Mouse (Mus musculus): Measurements from ENCODE around the gene Trabd2b.
A peak's percentile ranks its signal among the peaks of the same experiment; 100 is the strongest.

The Trabd2b gene

DNA sequence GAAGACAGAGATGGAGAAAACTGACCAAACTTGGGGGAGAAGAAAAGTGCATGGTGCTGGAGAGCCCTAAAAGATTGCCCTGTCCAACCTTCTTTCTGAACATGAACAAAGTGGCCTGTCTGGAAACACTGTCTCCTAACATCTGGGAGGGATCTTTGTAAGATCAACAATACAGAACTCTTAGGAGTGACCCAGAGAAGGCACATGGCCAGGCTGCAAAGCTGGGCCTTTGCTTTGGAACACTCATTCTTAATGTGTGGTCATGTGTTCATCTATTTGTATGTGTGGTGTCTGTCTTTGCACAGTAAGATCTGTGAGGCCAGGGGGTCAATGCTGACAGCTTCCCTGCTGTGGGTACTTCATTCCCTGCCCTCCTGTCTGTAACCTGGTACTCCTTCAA, 16.9 kb upstream of the Trabd2b start:
- DNase-seq (ENCODE audit: extremely low read depth, insufficient read length, low spot score) = no peak

DNA sequence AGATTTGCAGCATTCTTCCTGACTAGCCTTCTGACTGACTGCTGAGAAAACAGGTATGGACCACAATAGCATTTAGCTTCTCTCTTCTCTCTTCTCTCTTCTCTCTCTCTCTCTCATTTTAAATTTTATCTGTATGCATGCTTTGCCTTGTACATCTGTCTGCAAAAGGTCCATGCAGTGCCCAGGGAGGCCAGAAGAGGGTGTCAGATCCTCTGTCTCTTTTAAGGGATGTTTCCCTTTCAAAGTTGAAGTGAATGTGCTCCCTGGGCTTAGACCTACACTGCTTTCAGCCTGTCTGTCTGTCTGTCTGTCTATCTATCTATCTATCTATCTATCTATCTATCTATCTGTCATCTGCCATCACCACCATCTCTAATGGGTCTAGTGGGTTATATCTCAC, 8.9 kb upstream of the Trabd2b start:
- no peak for DNase-seq (ENCODE audit: extremely low read depth, insufficient read length, low spot score)

GRCm38 (mm10) chr4:114399821-114400220, 6.7 kb upstream of the Trabd2b start:
- DNase-seq (ENCODE audit: extremely low read depth, insufficient read length, low spot score) = no peak

DNA sequence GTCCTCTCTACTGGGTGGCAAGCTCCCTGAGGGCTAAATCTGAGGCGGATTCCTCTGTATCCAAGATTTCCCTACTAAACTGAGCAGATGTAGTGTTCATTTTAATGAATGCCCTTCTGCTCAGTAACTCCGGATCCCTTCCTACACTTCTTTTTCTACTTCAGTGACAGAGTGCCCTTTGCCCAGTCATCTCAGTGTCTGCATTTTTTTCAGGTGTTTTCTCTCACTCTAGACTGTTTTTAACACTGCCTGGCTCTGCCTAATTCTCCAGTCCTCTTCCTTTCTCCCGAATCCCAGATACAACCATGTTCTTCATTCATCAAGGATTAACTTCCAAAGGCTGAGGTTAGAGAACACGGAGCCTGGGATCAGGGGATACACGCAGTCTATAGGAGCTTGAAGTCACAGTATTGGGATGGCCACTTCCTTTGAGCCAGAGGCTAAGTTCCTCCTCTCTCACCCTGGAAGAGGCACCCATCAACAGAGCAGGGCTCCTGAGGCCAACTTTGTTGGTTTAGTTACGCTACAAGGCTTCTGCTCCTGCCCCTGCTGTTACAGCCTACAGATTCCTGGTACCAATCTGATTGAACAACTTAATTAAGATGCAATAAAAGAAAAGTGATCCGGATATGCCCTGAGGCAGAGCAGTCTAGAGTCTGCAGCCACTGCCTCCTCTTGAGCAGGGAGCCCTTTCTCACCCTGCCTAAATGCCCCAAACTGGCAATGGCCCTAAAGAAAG, 4.4 kb upstream of the Trabd2b start:
- no peak for DNase-seq (ENCODE audit: extremely low read depth, insufficient read length, low spot score)

GRCm38 (mm10) chr4:114405682-114406354, 706 bp upstream of the Trabd2b start:
- DNase-seq (ENCODE audit: extremely low read depth, insufficient read length, low spot score) = peak; percentile 86

DNA sequence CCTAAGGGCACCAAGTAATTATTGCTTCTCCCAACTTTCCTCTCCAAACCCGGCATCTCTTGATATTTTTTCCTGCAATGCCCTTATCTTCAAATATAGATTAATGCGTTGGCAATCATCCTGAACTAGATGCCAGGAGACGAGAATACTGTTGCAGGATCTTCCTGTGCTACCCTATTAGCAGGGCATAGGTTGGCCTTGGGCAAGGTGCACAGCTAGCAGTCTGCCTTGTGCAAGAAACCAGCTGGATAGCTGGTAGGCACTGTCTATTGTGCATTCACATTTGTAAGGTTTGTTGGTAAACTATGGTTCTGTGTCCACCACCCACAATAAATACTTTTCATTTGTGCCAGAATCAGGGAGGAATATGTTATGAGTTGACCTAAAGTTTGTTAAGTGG, 992 bp downstream of the Trabd2b start:
- no peak for DNase-seq (ENCODE audit: extremely low read depth, insufficient read length, low spot score)

GRCm38 (mm10) chr4:114408298-114408697, 1.8 kb downstream of the Trabd2b start:
- DNase-seq (ENCODE audit: extremely low read depth, insufficient read length, low spot score) = no peak

- no peak for DNase-seq (ENCODE audit: extremely low read depth, insufficient read length, low spot score)
Measured at GRCm38 (mm10) chr4:114408890-114409480, 2.5 kb downstream of the Trabd2b start.

- DNase-seq (ENCODE audit: extremely low read depth, insufficient read length, low spot score) = no peak
Measured at GRCm38 (mm10) chr4:114409511-114409910, 3.0 kb downstream of the Trabd2b start.

DNA sequence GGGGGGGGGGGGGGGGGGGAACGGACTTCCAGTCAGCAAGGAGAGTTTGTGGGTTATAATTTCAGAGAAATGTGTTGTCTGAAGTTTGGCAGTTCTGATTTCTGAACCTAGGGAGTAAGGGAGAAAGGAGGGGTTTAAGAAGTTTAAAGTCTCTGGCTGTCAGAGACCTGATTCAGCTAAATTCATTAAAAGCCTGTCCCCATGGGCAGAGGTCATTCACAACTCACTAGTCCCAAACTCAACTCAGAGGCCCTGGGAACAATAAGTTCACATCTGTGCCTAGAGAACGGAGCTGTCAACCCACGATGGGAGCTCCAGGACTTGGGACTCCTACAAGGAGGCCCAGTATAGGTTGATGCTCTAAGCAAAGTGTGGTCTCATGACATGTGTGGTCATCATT, 3.5 kb downstream of the Trabd2b start:
- no peak for DNase-seq (ENCODE audit: extremely low read depth, insufficient read length, low spot score)

GRCm38 (mm10) chr4:114410443-114410842, 3.9 kb downstream of the Trabd2b start:
- no peak for DNase-seq (ENCODE audit: extremely low read depth, insufficient read length, low spot score)

GRCm38 (mm10) chr4:114410958-114411661, 4.6 kb downstream of the Trabd2b start:
- DNase-seq (ENCODE audit: extremely low read depth, insufficient read length, low spot score) = no peak

GRCm38 (mm10) chr4:114411846-114412390, 5.4 kb downstream of the Trabd2b start:
- DNase-seq (ENCODE audit: extremely low read depth, insufficient read length, low spot score) = no peak

- no peak for DNase-seq (ENCODE audit: extremely low read depth, insufficient read length, low spot score)
Measured at GRCm38 (mm10) chr4:114415925-114416645, 9.6 kb downstream of the Trabd2b start.

DNA sequence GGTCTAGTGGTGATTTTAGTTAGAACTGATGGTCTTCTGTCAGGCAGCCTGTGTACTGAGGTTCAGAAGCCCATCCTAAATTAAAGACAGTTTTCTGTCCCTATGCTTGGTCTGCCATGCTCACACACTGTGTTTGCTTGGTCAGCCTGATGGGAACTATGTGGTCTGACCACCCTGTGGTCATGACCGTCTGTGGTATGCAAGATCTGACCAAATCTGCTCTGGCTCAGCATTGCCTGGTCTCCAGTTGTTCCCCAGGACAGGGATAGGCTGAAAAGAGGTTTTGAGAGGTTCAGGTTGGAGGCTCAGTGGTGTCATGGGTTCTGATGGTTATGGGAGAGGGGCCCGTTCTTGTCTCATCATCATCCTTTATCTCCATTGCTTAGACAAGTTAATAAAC, 13.6 kb downstream of the Trabd2b start:
- no peak for DNase-seq (ENCODE audit: extremely low read depth, insufficient read length, low spot score)

DNA sequence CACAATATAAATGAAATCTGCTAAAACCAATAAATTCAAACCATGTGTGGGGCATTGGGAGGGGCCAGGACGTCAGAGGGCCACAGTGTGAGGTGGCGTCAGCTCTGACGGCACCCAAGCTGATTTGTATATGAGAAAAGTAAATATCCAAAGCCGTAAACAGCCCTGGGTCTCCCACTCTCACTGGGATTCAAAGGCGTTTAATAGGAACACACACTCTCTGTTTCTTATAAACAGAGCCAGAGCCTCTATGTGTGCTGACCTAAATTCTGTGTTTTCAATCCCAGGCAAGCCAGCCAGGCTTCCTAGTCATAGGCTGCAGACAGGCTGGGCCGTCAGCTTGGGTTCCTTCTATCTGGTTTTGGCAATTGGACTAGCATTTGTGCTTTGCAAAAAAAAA, 16.6 kb downstream of the Trabd2b start:
- DNase-seq (ENCODE audit: extremely low read depth, insufficient read length, low spot score) = no peak

DNA sequence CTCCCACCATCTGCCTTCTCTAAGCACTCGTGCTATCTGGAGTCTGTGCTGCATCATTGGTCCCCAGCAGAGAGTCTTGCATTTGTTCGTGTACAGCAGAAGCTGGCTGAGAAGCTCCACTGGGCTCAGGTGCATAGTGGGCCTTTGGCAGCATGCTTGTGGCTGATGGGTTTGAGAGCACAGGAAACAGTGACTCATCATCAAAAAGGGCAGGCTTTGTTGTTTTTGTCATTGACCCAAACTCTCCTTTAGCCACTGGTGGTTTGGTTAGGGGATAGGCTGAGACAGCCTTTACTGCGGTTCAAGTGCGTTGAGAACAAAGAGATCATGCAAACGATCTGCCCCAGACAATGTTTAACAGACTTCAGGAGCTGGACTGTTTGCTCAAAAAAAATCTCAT, 19.3 kb downstream of the Trabd2b start:
- peak; percentile 65 for DNase-seq (ENCODE audit: extremely low read depth, insufficient read length, low spot score)

- no peak for DNase-seq (ENCODE audit: extremely low read depth, insufficient read length, low spot score)
Measured at GRCm38 (mm10) chr4:114432742-114433141, 26.2 kb downstream of the Trabd2b start.

DNA sequence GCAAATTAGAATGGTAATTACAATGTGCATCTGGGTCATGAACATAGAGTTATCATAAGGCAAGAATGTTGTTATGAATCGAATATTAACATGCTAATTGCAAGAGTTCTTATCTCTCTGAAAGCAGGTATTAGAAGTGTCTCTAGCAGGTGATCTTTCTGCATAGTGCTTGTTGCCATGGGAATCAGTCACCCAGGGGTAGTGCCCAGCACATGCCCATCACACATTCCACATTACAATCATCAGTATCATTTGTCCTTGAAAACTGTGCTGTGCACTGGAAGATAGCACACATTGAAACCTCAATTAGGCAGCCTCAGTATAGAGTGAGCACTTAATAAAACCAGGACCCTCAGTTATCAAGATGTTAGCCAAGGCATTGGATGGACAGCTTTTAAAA, 26.9 kb downstream of the Trabd2b start:
- no peak for DNase-seq (ENCODE audit: extremely low read depth, insufficient read length, low spot score)

- DNase-seq (ENCODE audit: extremely low read depth, insufficient read length, low spot score) = no peak
Measured at GRCm38 (mm10) chr4:114434766-114435165, 28.2 kb downstream of the Trabd2b start.
